Comparison of ENCODE assay signal across 9 mouse cellular contexts in genomic region chr15:97248296-97248695, GRCm38 (mm10). TPM values are rescaled to one million over a fixed set of nuclear protein-coding genes. Genes with fewer than 3 reads are reported as not detected.
A peak's percentile ranks its signal among the peaks of the same experiment; 100 is the strongest.
DNase-seq lines count a peak whose midpoint lies in the region; ATAC-seq lines count a peak whose summit lies in the region.
"Had no signal": no experiment of that assay in that cellular context is flagged by ENCODE, and none has a peak within 500 bp of the region (broad histone marks: within the 10 kb centered on the region; RNA-seq: fewer than 3 reads in every experiment).

No protein-coding gene starts in this region.

- peak overlapping the region; percentile 79 for H3K4me2 ChIP-seq in hindbrain, embryonic 13.5 days
- H3K4me2 ChIP-seq in liver, embryonic 13.5 days = peak overlapping the region; percentile 79
- peak overlapping the region; percentile 81 for H3K4me2 ChIP-seq in neural tube, embryonic 13.5 days

- WGBS in embryonic facial prominence, embryonic 10.5 days = 34% methylated on average over 8 of the region's 8 CpGs
- WGBS in hindbrain, embryonic 13.5 days = 51% methylated on average over 8 of the region's 8 CpGs
- 4% methylated on average over 8 of the region's 8 CpGs for WGBS in liver, embryonic 13.5 days (ENCODE audit: insufficient replicate concordance)
- WGBS in neural tube, embryonic 13.5 days = 63% methylated on average over 8 of the region's 8 CpGs

- H3K4me3 ChIP-seq in embryonic facial prominence, embryonic 10.5 days = peak overlapping the region; percentile 82
- H3K4me3 ChIP-seq in hindbrain, embryonic 13.5 days = peak overlapping the region; percentile 83
- peak overlapping the region; percentile 67 for H3K4me3 ChIP-seq in liver, embryonic 13.5 days (replicated peaks)
- peak overlapping the region; percentile 80 for H3K4me3 ChIP-seq in neural tube, embryonic 13.5 days

- H3K36me3 ChIP-seq in embryonic facial prominence, embryonic 10.5 days (replicated peaks) = no peaks in the 10 kb centered on the region
- H3K36me3 ChIP-seq in hindbrain, embryonic 13.5 days = no peaks in the 10 kb centered on the region
- no peaks in the 10 kb centered on the region for H3K36me3 ChIP-seq in liver, embryonic 13.5 days
- no peaks in the 10 kb centered on the region for H3K36me3 ChIP-seq in neural tube, embryonic 13.5 days

- H3K9ac ChIP-seq in hindbrain, embryonic 13.5 days = peak overlapping the region; percentile 92
- peak overlapping the region; percentile 71 for H3K9ac ChIP-seq in liver, embryonic 13.5 days
- H3K9ac ChIP-seq in neural tube, embryonic 13.5 days = peak overlapping the region; percentile 91

- H3K27ac ChIP-seq in embryonic facial prominence, embryonic 10.5 days (replicated peaks) = no peak overlapping the region
- peak overlapping the region; percentile 87; the same call in 1 of the 2 replicates for H3K27ac ChIP-seq in hindbrain, embryonic 13.5 days
- H3K27ac ChIP-seq in liver, embryonic 13.5 days = no peak overlapping the region
- H3K27ac ChIP-seq in neural tube, embryonic 13.5 days (replicated peaks) = no peak overlapping the region

- DNase-seq in embryo, embryonic 11 days = peak; percentile 13
- DNase-seq in embryo, embryonic 10 days (ENCODE audit: low spot score) = no peak
- DNase-seq in embryonic facial prominence, embryonic 10.5 days (ENCODE audit: low spot score) = no peak
- DNase-seq in liver, embryonic 13.5 days = no peak
- DNase-seq in left cerebral cortex, adult 8-10 months (ENCODE audit: low spot score in 2 of 2) = no peak
- DNase-seq in layer of hippocampus, adult 11-12 months (ENCODE audit: low spot score) = no peak

- H3K4me1 ChIP-seq in embryonic facial prominence, embryonic 10.5 days = peaks cover 20% of the 10 kb centered on the region
- H3K4me1 ChIP-seq in hindbrain, embryonic 13.5 days (replicated peaks) = peaks cover 25% of the 10 kb centered on the region
- H3K4me1 ChIP-seq in liver, embryonic 13.5 days (replicated peaks) = peaks cover 25% of the 10 kb centered on the region; the same call in 1 of the 2 replicates
- H3K4me1 ChIP-seq in neural tube, embryonic 13.5 days (replicated peaks) = peaks cover 21% of the 10 kb centered on the region

- peaks cover 25% of the 10 kb centered on the region for H3K27me3 ChIP-seq in embryonic facial prominence, embryonic 10.5 days (replicated peaks; ENCODE audit: low read depth, poor library complexity, severe bottlenecking)
- peaks cover 18% of the 10 kb centered on the region for H3K27me3 ChIP-seq in hindbrain, embryonic 13.5 days
- peaks cover 65% of the 10 kb centered on the region for H3K27me3 ChIP-seq in liver, embryonic 13.5 days
- peaks cover 15% of the 10 kb centered on the region for H3K27me3 ChIP-seq in neural tube, embryonic 13.5 days

- H3K9me3 ChIP-seq in embryonic facial prominence, embryonic 10.5 days = no peaks in the 10 kb centered on the region
- no peaks in the 10 kb centered on the region; the same call in 1 of the 2 replicates for H3K9me3 ChIP-seq in hindbrain, embryonic 13.5 days
- no peaks in the 10 kb centered on the region for H3K9me3 ChIP-seq in liver, embryonic 13.5 days (replicated peaks)
- H3K9me3 ChIP-seq in neural tube, embryonic 13.5 days = no peaks in the 10 kb centered on the region; the same call in 1 of the 2 replicates

- ATAC-seq in hindbrain, embryonic 13.5 days (ENCODE audit: low FRiP score) = no peak
- no peak for ATAC-seq in liver, embryonic 13.5 days (ENCODE audit: low read depth)
- no peak for ATAC-seq in neural tube, embryonic 13.5 days (ENCODE audit: low read depth)

RNA-seq across cellular contexts. Expression of gene Amigo2, which starts 1.2 kb away (rescaled TPM):
- polyA plus RNA-seq in embryonic facial prominence, embryonic 10.5 days (2016; fragmentation: Nextera tagmentation; extraction: Ambion mirVana) = 3.3 and 3.9 TPM in 2 replicates
- polyA plus RNA-seq in hindbrain, embryonic 13.5 days (2015; fragmentation: Nextera tagmentation; extraction: Ambion mirVana) = 7.2 and 8.7 TPM in 2 replicates
- polyA plus RNA-seq in liver, embryonic 13.5 days (2015; fragmentation: Nextera tagmentation; extraction: Ambion mirVana) = 0.74 and 1.0 TPM in 2 replicates
- 6.3 and 6.7 TPM in 2 replicates for polyA plus RNA-seq in neural tube, embryonic 13.5 days (2015; fragmentation: Nextera tagmentation; extraction: Ambion mirVana)
- 1 to 10 TPM; 6.0 to 8.5 (median 7.3) TPM for total RNA-seq in left cerebral cortex, adult 8-10 months (2022)
- total RNA-seq: MEL had no signal

RNA-seq across cellular contexts. Expression of gene Pced1b, which starts 1.4 kb away (rescaled TPM):
- polyA plus RNA-seq in embryonic facial prominence, embryonic 10.5 days (2016; fragmentation: Nextera tagmentation; extraction: Ambion mirVana) = 2.3 and 4.3 TPM in 2 replicates
- polyA plus RNA-seq in hindbrain, embryonic 13.5 days (2015; fragmentation: Nextera tagmentation; extraction: Ambion mirVana) = 4.2 and 4.5 TPM in 2 replicates
- 4.6 and 5.8 TPM in 2 replicates for polyA plus RNA-seq in liver, embryonic 13.5 days (2015; fragmentation: Nextera tagmentation; extraction: Ambion mirVana)
- polyA plus RNA-seq in neural tube, embryonic 13.5 days (2015; fragmentation: Nextera tagmentation; extraction: Ambion mirVana) = 3.0 and 3.1 TPM in 2 replicates
- 10 to 100 TPM in 2 of 4 experiments, 1 to 10 TPM in 2; 9.4 to 10.7 (median 9.9) TPM for total RNA-seq in left cerebral cortex, adult 8-10 months (2022)
